Mouse (Mus musculus): ENCODE data around the gene Gm3776. TPM values are rescaled to one million over a fixed set of nuclear protein-coding genes. Genes with fewer than 3 reads are reported as not detected.
"Not testable (repeated sequence)": the region's sequence is repeated elsewhere in the genome, so short reads cannot be mapped to it uniquely, and the experiment has no call there.

Gene Gm3776
- not detected in 2 replicates for polyA plus RNA-seq (2014; fragmentation: Nextera tagmentation; extraction: Ambion mirVana)

GRCm38 (mm10) chr9:78256914-78257313, at the start of gene Gm3776:
TSS of gene Gm3776 (plus strand) at chr9:78257129.
- WGBS (ENCODE audit: insufficient replicate concordance) = 93% methylated on average over 1 of the region's 3 CpGs

GRCm38 (mm10) chr9:78208956-78209355, 48.0 kb upstream of the Gm3776 start:
- Histone ChIP-seq H3K36me3 (ENCODE audit: control insufficient read depth, insufficient read depth, low read length) (peaks cover 13% of the 10 kb centered on the region; the same call in 1 of the 2 replicates), H3K27ac (ENCODE audit: low read depth, low read length) (no peak overlapping the region), H3K27me3 (ENCODE audit: control insufficient read depth, insufficient read depth, low read length) (no peaks in the 10 kb centered on the region), H3K4me1 (ENCODE audit: control insufficient read depth, insufficient read depth, low read length) (peaks cover 9% of the 10 kb centered on the region; the same call in 1 of the 2 replicates), H3K4me3 (ENCODE audit: low read depth, low read length) (no peak overlapping the region), H3K4me2 (no peak overlapping the region), H3K9me3 (replicated peaks; ENCODE audit: control insufficient read depth, low read length) (no peaks in the 10 kb centered on the region), H3K9ac (ENCODE audit: low read depth, low read length) (no peak overlapping the region)
- no peak for ATAC-seq (replicated peaks; ENCODE audit: insufficient number of reproducible peaks, low FRiP score, low TSS enrichment)
- 46% methylated on average over 4 of the region's 4 CpGs for WGBS (ENCODE audit: insufficient replicate concordance)

More at GRCm38 (mm10) chr9:78256914-78257313, at the start of gene Gm3776:
- not testable (repeated sequence) for H3K4me1 ChIP-seq (ENCODE audit: control insufficient read depth, insufficient read depth, low read length); H3K4me3 ChIP-seq (ENCODE audit: low read depth, low read length); H3K27me3 ChIP-seq (ENCODE audit: control insufficient read depth, insufficient read depth, low read length); ATAC-seq (replicated peaks; ENCODE audit: insufficient number of reproducible peaks, low FRiP score, low TSS enrichment); H3K9me3 ChIP-seq (replicated peaks; ENCODE audit: control insufficient read depth, low read length); H3K27ac ChIP-seq (ENCODE audit: low read depth, low read length); H3K36me3 ChIP-seq (ENCODE audit: control insufficient read depth, insufficient read depth, low read length); H3K9ac ChIP-seq (ENCODE audit: low read depth, low read length); H3K4me2 ChIP-seq

DNA sequence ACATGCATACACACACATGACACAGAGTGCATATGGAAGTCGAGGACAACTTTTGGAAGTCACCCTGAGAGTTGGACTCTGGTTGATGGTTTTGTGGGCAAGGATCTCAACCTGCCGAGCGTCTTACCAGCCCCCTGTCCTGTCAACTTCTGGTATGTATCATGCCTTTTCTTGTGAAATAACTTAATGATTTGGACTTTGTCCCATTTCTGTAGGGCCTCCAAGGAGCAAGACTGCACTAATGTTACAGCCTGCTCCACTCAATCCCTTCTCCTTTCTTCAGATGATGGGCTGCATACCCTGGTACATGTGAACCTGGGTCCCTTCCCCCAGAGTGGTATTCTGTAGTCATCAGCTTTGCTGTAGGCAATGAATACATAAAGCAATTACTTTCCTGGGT, 46.9 kb upstream of the Gm3776 start:
- Histone ChIP-seq H3K9ac (ENCODE audit: low read depth, low read length) (no peak overlapping the region), H3K4me3 (ENCODE audit: low read depth, low read length) (no peak overlapping the region), H3K27me3 (ENCODE audit: control insufficient read depth, insufficient read depth, low read length) (no peaks in the 10 kb centered on the region), H3K36me3 (ENCODE audit: control insufficient read depth, insufficient read depth, low read length) (peaks cover 13% of the 10 kb centered on the region; the same call in 1 of the 2 replicates), H3K27ac (ENCODE audit: low read depth, low read length) (no peak overlapping the region), H3K4me2 (no peak overlapping the region), H3K4me1 (ENCODE audit: control insufficient read depth, insufficient read depth, low read length) (peaks cover 9% of the 10 kb centered on the region; the same call in 1 of the 2 replicates), H3K9me3 (replicated peaks; ENCODE audit: control insufficient read depth, low read length) (no peaks in the 10 kb centered on the region)
- 91% methylated on average over 3 of the region's 3 CpGs for WGBS (ENCODE audit: insufficient replicate concordance)
- no peak for ATAC-seq (replicated peaks; ENCODE audit: insufficient number of reproducible peaks, low FRiP score, low TSS enrichment)

DNA sequence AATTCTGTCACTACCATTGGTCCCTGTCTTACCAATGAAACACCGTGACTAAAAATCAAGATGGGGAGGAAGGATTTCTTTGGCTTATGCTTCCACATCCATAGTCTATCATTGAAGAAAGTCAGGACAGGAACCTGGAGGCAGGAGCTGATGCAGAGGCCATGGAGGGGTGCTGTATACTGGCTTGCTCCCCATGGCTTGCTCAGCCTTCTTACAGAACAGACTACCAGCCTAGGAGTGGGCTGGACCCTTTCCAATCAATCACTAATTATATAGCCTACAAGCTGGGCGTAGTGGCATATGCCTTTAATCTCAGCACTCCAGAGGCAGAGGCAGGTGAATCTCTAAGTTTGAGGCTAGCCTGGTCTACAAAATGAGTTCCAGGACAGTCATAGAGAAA, 46.1 kb upstream of the Gm3776 start:
- no peaks in the 10 kb centered on the region for H3K27me3 ChIP-seq (ENCODE audit: control insufficient read depth, insufficient read depth, low read length)
- 98% methylated on average over 2 of the region's 2 CpGs for WGBS (ENCODE audit: insufficient replicate concordance)
- H3K9me3 ChIP-seq (replicated peaks; ENCODE audit: control insufficient read depth, low read length) = no peaks in the 10 kb centered on the region
- no peak overlapping the region for H3K27ac ChIP-seq (ENCODE audit: low read depth, low read length)
- H3K36me3 ChIP-seq (ENCODE audit: control insufficient read depth, insufficient read depth, low read length) = peaks cover 6% of the 10 kb centered on the region; the same call in 1 of the 2 replicates
- peaks cover 9% of the 10 kb centered on the region; the same call in 1 of the 2 replicates for H3K4me1 ChIP-seq (ENCODE audit: control insufficient read depth, insufficient read depth, low read length)
- H3K9ac ChIP-seq (ENCODE audit: low read depth, low read length) = no peak overlapping the region
- no peak for ATAC-seq (replicated peaks; ENCODE audit: insufficient number of reproducible peaks, low FRiP score, low TSS enrichment)
- no peak overlapping the region for H3K4me2 ChIP-seq
- H3K4me3 ChIP-seq (ENCODE audit: low read depth, low read length) = no peak overlapping the region

DNA sequence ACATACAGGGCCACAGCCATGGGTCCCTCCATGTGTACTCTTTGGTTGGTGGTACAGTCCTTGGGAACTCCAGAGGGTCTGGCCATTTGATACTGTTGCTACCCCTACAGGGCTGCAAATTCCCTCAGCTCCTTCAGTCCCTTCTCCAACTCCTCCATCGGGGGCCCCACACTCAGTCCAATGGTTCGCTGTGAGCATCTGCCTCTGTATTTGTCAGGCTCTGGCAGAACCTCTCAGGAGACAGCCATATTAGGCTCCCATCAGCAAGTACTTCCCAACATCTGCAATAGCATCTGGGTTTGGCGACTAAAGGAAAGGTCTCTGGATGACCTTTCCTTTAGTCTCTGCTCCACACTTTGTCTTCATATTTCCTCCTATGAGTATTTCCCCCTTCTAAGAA, 45.4 kb upstream of the Gm3776 start:
- Histone ChIP-seq H3K4me2 (no peak overlapping the region), H3K27ac (ENCODE audit: low read depth, low read length) (peak overlapping the region; percentile 80), H3K36me3 (ENCODE audit: control insufficient read depth, insufficient read depth, low read length) (peaks cover 6% of the 10 kb centered on the region; the same call in 1 of the 2 replicates), H3K4me1 (ENCODE audit: control insufficient read depth, insufficient read depth, low read length) (peaks cover 9% of the 10 kb centered on the region; the same call in 1 of the 2 replicates), H3K9ac (ENCODE audit: low read depth, low read length) (no peak overlapping the region), H3K27me3 (ENCODE audit: control insufficient read depth, insufficient read depth, low read length) (no peaks in the 10 kb centered on the region), H3K9me3 (replicated peaks; ENCODE audit: control insufficient read depth, low read length) (no peaks in the 10 kb centered on the region), H3K4me3 (ENCODE audit: low read depth, low read length) (no peak overlapping the region)
- WGBS (ENCODE audit: insufficient replicate concordance) = 81% methylated on average over 3 of the region's 3 CpGs
- no peak for ATAC-seq (replicated peaks; ENCODE audit: insufficient number of reproducible peaks, low FRiP score, low TSS enrichment)

- Histone ChIP-seq H3K9ac (ENCODE audit: low read depth, low read length) (no peak overlapping the region), H3K4me2 (no peak overlapping the region), H3K27me3 (ENCODE audit: control insufficient read depth, insufficient read depth, low read length) (no peaks in the 10 kb centered on the region), H3K4me1 (ENCODE audit: control insufficient read depth, insufficient read depth, low read length) (peaks cover 9% of the 10 kb centered on the region; the same call in 1 of the 2 replicates), H3K4me3 (ENCODE audit: low read depth, low read length) (no peak overlapping the region), H3K9me3 (replicated peaks; ENCODE audit: control insufficient read depth, low read length) (no peaks in the 10 kb centered on the region), H3K36me3 (ENCODE audit: control insufficient read depth, insufficient read depth, low read length) (peaks cover 6% of the 10 kb centered on the region; the same call in 1 of the 2 replicates), H3K27ac (ENCODE audit: low read depth, low read length) (peak overlapping the region; percentile 80)
- 35% methylated on average over 7 of the region's 7 CpGs for WGBS (ENCODE audit: insufficient replicate concordance)
- ATAC-seq (replicated peaks; ENCODE audit: insufficient number of reproducible peaks, low FRiP score, low TSS enrichment) = peak; percentile 65
Observed at GRCm38 (mm10) chr9:78212341-78213049, 44.4 kb upstream of the Gm3776 start.

DNA sequence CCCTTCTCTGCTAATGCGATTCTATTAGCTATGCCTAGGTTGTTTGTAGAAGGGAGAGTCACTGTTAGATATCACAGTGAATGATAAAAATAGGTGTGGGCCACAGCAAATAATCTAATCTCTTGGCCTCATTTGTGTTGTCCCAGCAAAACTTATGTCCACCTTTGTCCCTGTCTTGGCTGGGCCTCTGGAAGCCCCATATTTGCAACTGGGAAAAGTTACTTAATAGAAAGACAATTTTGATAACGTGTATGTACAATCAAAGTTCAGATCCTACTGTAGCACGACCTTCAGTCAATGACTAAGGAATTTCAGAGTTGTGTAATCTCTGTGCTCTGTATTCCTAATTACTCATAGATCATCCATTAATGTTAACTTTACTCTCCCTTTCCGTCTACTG, 39.9 kb upstream of the Gm3776 start:
- Histone ChIP-seq H3K27ac (ENCODE audit: low read depth, low read length) (no peak overlapping the region), H3K9me3 (replicated peaks; ENCODE audit: control insufficient read depth, low read length) (no peaks in the 10 kb centered on the region), H3K4me1 (ENCODE audit: control insufficient read depth, insufficient read depth, low read length) (peaks cover 9% of the 10 kb centered on the region; the same call in 1 of the 2 replicates), H3K27me3 (ENCODE audit: control insufficient read depth, insufficient read depth, low read length) (no peaks in the 10 kb centered on the region), H3K4me2 (no peak overlapping the region), H3K4me3 (ENCODE audit: low read depth, low read length) (no peak overlapping the region), H3K36me3 (ENCODE audit: control insufficient read depth, insufficient read depth, low read length) (no peaks in the 10 kb centered on the region), H3K9ac (ENCODE audit: low read depth, low read length) (no peak overlapping the region)
- ATAC-seq (replicated peaks; ENCODE audit: insufficient number of reproducible peaks, low FRiP score, low TSS enrichment) = no peak
- 70% methylated on average over 4 of the region's 4 CpGs for WGBS (ENCODE audit: insufficient replicate concordance)

- no peak overlapping the region for H3K4me2 ChIP-seq
- no peaks in the 10 kb centered on the region; the same call in 1 of the 2 replicates for H3K4me1 ChIP-seq (ENCODE audit: control insufficient read depth, insufficient read depth, low read length)
- no peaks in the 10 kb centered on the region for H3K36me3 ChIP-seq (ENCODE audit: control insufficient read depth, insufficient read depth, low read length)
- no peak for ATAC-seq (replicated peaks; ENCODE audit: insufficient number of reproducible peaks, low FRiP score, low TSS enrichment)
- H3K9me3 ChIP-seq (replicated peaks; ENCODE audit: control insufficient read depth, low read length) = no peaks in the 10 kb centered on the region
- WGBS (ENCODE audit: insufficient replicate concordance) = 42% methylated on average over 8 of the region's 8 CpGs
- no peak overlapping the region for H3K27ac ChIP-seq (ENCODE audit: low read depth, low read length)
- H3K9ac ChIP-seq (ENCODE audit: low read depth, low read length) = no peak overlapping the region
- no peaks in the 10 kb centered on the region for H3K27me3 ChIP-seq (ENCODE audit: control insufficient read depth, insufficient read depth, low read length)
- no peak overlapping the region for H3K4me3 ChIP-seq (ENCODE audit: low read depth, low read length)
Observed at GRCm38 (mm10) chr9:78222616-78223015, 34.3 kb upstream of the Gm3776 start.
